In genomic region chr9:20459377-20460317, GRCm38 (mm10) we compare ENCODE assay signal across 8 mouse cellular contexts. TPM values are rescaled to one million over a fixed set of nuclear protein-coding genes. Genes with fewer than 3 reads are reported as not detected.
DNase-seq lines count a peak whose midpoint lies in the region; ATAC-seq and TF ChIP-seq lines count a peak whose summit lies in the region.

TSS of gene Zfp26 (minus strand) at chr9:20460162.

- peak; percentile 92 for DNase-seq in A20 (ENCODE audit: low read depth, low spot score)
- peak; percentile 69 to 73 for DNase-seq in heart, adult 9 months (ENCODE audit: low spot score in 2 of 2)
- peak; percentile 33 to 50 for DNase-seq in monocyte, adult 2 months (ENCODE audit: low read depth in 1 of 2, low spot score in 2 of 2)
- DNase-seq in spleen, postnatal 36 days (ENCODE audit: low spot score in 2 of 2): peak; percentile 79

- peaks cover 5% of the 10 kb centered on the region for H3K4me1 ChIP-seq in bone marrow macrophage, adult 2 months (ENCODE audit: control insufficient read depth, insufficient read depth, low read length)
- H3K4me1 ChIP-seq in embryonic fibroblast, embryonic 13.5 days (ENCODE audit: control insufficient read depth, insufficient read depth, low read length): peaks cover 2% of the 10 kb centered on the region; the same call in 1 of the 2 replicates
- 0 out of 2 replicates have a peak, but pooled peaks cover 5% of the 10 kb centered on the region for H3K4me1 ChIP-seq in kidney, embryonic 14.5 days (ENCODE audit: control insufficient read depth, insufficient read depth, low read length)
- peaks cover 14% of the 10 kb centered on the region for H3K4me1 ChIP-seq in limb, embryonic 15.5 days

- TF ChIP-seq CTCF in bone marrow macrophage, adult 2 months (IDR thresholded peaks at IDR 0.05; ENCODE audit: low read depth, low read length): no peak
- TF ChIP-seq CTCF in embryonic fibroblast, embryonic 13.5 days (IDR thresholded peaks at IDR 0.05; ENCODE audit: borderline replicate concordance, insufficient read depth, low read length): no peak

- under 1% methylated on average over 48 of the region's 48 CpGs for WGBS in kidney, embryonic 14.5 days
- WGBS in limb, embryonic 15.5 days: under 1% methylated on average over 48 of the region's 48 CpGs

- H3K27me3 ChIP-seq in kidney, embryonic 14.5 days (ENCODE audit: control insufficient read depth, insufficient read depth, low read length): no peaks in the 10 kb centered on the region
- no peaks in the 10 kb centered on the region for H3K27me3 ChIP-seq in limb, embryonic 15.5 days

- no peak for TF ChIP-seq POLR2A in bone marrow macrophage, adult 2 months (IDR thresholded peaks at IDR 0.05; ENCODE audit: borderline replicate concordance, low read depth, low read length)
- TF ChIP-seq POLR2A in embryonic fibroblast, embryonic 13.5 days (IDR thresholded peaks at IDR 0.05; ENCODE audit: low read depth, low read length): peak; percentile 54; the same call in 1 of the 2 replicates

- H3K36me3 ChIP-seq in kidney, embryonic 14.5 days (ENCODE audit: control insufficient read depth, insufficient read depth, low read length): peaks cover 28% of the 10 kb centered on the region
- peaks cover 20% of the 10 kb centered on the region for H3K36me3 ChIP-seq in limb, embryonic 15.5 days

- peak; percentile 95 for ATAC-seq in kidney, embryonic 14.5 days (ENCODE audit: low FRiP score, low TSS enrichment)
- ATAC-seq in limb, embryonic 15.5 days (ENCODE audit: insufficient number of reproducible peaks, low FRiP score, low TSS enrichment, low read depth): peak; percentile 88

- peak within 1 kb of the TSS; percentile 86 for H3K9ac ChIP-seq in kidney, embryonic 14.5 days (ENCODE audit: low read depth, low read length)
- H3K9ac ChIP-seq in limb, embryonic 15.5 days: peak within 1 kb of the TSS; percentile 80

- no peaks in the 10 kb centered on the region for H3K9me3 ChIP-seq in kidney, embryonic 14.5 days (ENCODE audit: control insufficient read depth, low read length)
- no peaks in the 10 kb centered on the region for H3K9me3 ChIP-seq in limb, embryonic 15.5 days

- H3K4me3 ChIP-seq in bone marrow macrophage, adult 2 months (ENCODE audit: insufficient read depth, low read length): peak within 1 kb of the TSS; percentile 82
- peak within 1 kb of the TSS; percentile 89 for H3K4me3 ChIP-seq in embryonic fibroblast, embryonic 13.5 days (ENCODE audit: insufficient read depth, low read length)
- peak within 1 kb of the TSS; percentile 79 for H3K4me3 ChIP-seq in kidney, embryonic 14.5 days (ENCODE audit: low read length)
- H3K4me3 ChIP-seq in limb, embryonic 15.5 days: peak within 1 kb of the TSS; percentile 75

- H3K27ac ChIP-seq in bone marrow macrophage, adult 2 months (ENCODE audit: insufficient read depth, low read depth, low read length): peak within 1 kb of the TSS; percentile 77
- peak within 1 kb of the TSS; percentile 93 for H3K27ac ChIP-seq in embryonic fibroblast, embryonic 13.5 days (ENCODE audit: insufficient read depth, low read length)
- H3K27ac ChIP-seq in kidney, embryonic 14.5 days (ENCODE audit: low read depth, low read length): peak within 1 kb of the TSS; percentile 87
- peak within 1 kb of the TSS; percentile 94 for H3K27ac ChIP-seq in limb, embryonic 15.5 days

- peak within 1 kb of the TSS; percentile 73 for H3K4me2 ChIP-seq in kidney, embryonic 14.5 days (replicated peaks; ENCODE audit: low read depth, low read length)
- peak within 1 kb of the TSS; percentile 63 for H3K4me2 ChIP-seq in limb, embryonic 15.5 days

RNA-seq across cellular contexts. Expression of gene Zfp26, which starts in this region (rescaled TPM):
- polyA plus RNA-seq in bone marrow macrophage, adult 2 months (2012; ENCODE audit: insufficient read depth, insufficient read length, missing spikeins): 13.8 and 15.5 TPM in 2 replicates
- polyA plus RNA-seq in embryonic fibroblast, embryonic 13.5 days (2011; ENCODE audit: insufficient read length, low read depth, missing spikeins): 31.4 and 33.7 TPM in 2 replicates
- 15.7 and 36.5 TPM in 2 replicates for polyA plus RNA-seq in kidney, embryonic 14.5 days (2014; fragmentation: Nextera tagmentation; extraction: Ambion mirVana)
- 14.8 and 17.3 TPM in 2 replicates for polyA plus RNA-seq in limb, embryonic 15.5 days (2015; fragmentation: Nextera tagmentation; extraction: Ambion mirVana)

Comparison
In these comparisons a context has a peak if more than half of its experiments do, and no peak if none do; other contexts are left out.
1. Peak in every context shown above with its lines: DNase-seq, ATAC-seq, H3K4me3 ChIP-seq and H3K27ac ChIP-seq.
2. DNase-seq: peak in every context shown above with its lines; median percentile 92 in A20; 79 in spleen, postnatal 36 days; 71 in heart, adult 9 months; 42 in monocyte, adult 2 months.